Mouse (Mus musculus) kidney, adult 18-20 months (tissue): ENCODE results near the gene Camk1.
"Not testable (repeated sequence)": the region's sequence is repeated elsewhere in the genome, so short reads cannot be mapped to it uniquely, and the experiment has no call there.

Experiments used
- DNase-seq: peaks from one replicate; pipeline ENCODE4 v3.0.0; 2021

Camk1 gene

GRCm38 (mm10) chr6:113353696-113354095, 9.9 kb upstream of the Camk1 start:
- no peak for DNase-seq

- no peak for DNase-seq
Observed at GRCm38 (mm10) chr6:113352820-113353219, 9.0 kb upstream of the Camk1 start.

- DNase-seq: no peak
Observed at GRCm38 (mm10) chr6:113351653-113352052, 7.9 kb upstream of the Camk1 start.

GRCm38 (mm10) chr6:113351161-113351560, 7.4 kb upstream of the Camk1 start:
- no peak for DNase-seq

GRCm38 (mm10) chr6:113350538-113350937, 6.8 kb upstream of the Camk1 start:
- no peak for DNase-seq

- no peak for DNase-seq
Observed at GRCm38 (mm10) chr6:113346897-113347296, 3.1 kb upstream of the Camk1 start.

GRCm38 (mm10) chr6:113344321-113344720, 537 bp upstream of the Camk1 start:
- DNase-seq: peak; percentile 94

GRCm38 (mm10) chr6:113342297-113342696, 1.5 kb downstream of the Camk1 start:
- no peak for DNase-seq

GRCm38 (mm10) chr6:113341574-113341973, 2.2 kb downstream of the Camk1 start:
- DNase-seq: no peak

GRCm38 (mm10) chr6:113336852-113337620, 6.7 kb downstream of the Camk1 start:
- DNase-seq: peak; percentile 34

- no peak for DNase-seq
Observed at GRCm38 (mm10) chr6:113334216-113334615, 9.6 kb downstream of the Camk1 start.

- DNase-seq: peak; percentile 76
Observed at GRCm38 (mm10) chr6:113333137-113333950, 10.4 kb downstream of the Camk1 start.

- not testable (repeated sequence) for DNase-seq
Observed at GRCm38 (mm10) chr6:113332734-113333133, 11.1 kb downstream of the Camk1 start.

GRCm38 (mm10) chr6:113331721-113332120, 12.1 kb downstream of the Camk1 start:
- no peak for DNase-seq

- no peak for DNase-seq
Observed at GRCm38 (mm10) chr6:113330547-113330946, 13.2 kb downstream of the Camk1 start.

GRCm38 (mm10) chr6:113329396-113329795, 14.4 kb downstream of the Camk1 start:
- DNase-seq: no peak

GRCm38 (mm10) chr6:113326533-113327315, 17.1 kb downstream of the Camk1 start, which contains the start of gene Ogg1:
TSS of gene Ogg1 (plus strand) at chr6:113326972.
- peak; percentile 97 for DNase-seq

GRCm38 (mm10) chr6:113315972-113316371, 27.8 kb downstream of the Camk1 start:
- DNase-seq: no peak

GRCm38 (mm10) chr6:113308141-113308540, 35.6 kb downstream of the Camk1 start:
- DNase-seq: peak; percentile 45

GRCm38 (mm10) chr6:113307481-113308121, 36.2 kb downstream of the Camk1 start:
- peak; percentile 53 for DNase-seq

- no peak for DNase-seq
Observed at GRCm38 (mm10) chr6:113306986-113307349, 36.8 kb downstream of the Camk1 start, which contains the start of gene Brpf1. TSS of gene Brpf1 (plus strand) at chr6:113307137.

- peak; percentile 99 for DNase-seq
Observed at GRCm38 (mm10) chr6:113306322-113306985, 37.3 kb downstream of the Camk1 start.
